Mouse (Mus musculus) intestine, postnatal 0 days (tissue): ENCODE results near the gene Cemip2. TPM values are rescaled to one million over a fixed set of nuclear protein-coding genes. Genes with fewer than 3 reads are reported as not detected.

Experiments
- ATAC-seq: fragments of 200-750 bp; cut with Nextera tagmentation; 2 replicates; pipeline ENCODE4 v1.8.0; 2017; ENCODE audit warnings: mild to moderate bottlenecking, moderate TSS enrichment, moderate library complexity
- H3K27ac ChIP-seq: fragments of 300-500 bp; sonication (generic); 2 replicates; pipeline ENCODE4 v1.5.1; 2014; ENCODE audit warnings: mild to moderate bottlenecking, low read depth, low read length, moderate library complexity
- H3K27me3 ChIP-seq: fragments of 300-500 bp; sonication (generic); replicated peaks from 2 replicates; pipeline ENCODE4 v1.6.1; 2014; ENCODE audit warnings: low read length, mixed read lengths; ENCODE audit not compliant: control insufficient read depth, insufficient read depth
- H3K36me3 ChIP-seq: fragments of 300-500 bp; sonication (generic); 2 replicates; pipeline ENCODE4 v1.6.1; 2014; ENCODE audit warnings: mild to moderate bottlenecking, moderate library complexity; ENCODE audit not compliant: control insufficient read depth, insufficient read depth
- H3K4me1 ChIP-seq: fragments of 300-500 bp; sonication (generic); replicated peaks from 2 replicates; pipeline ENCODE4 v1.6.1; 2014; ENCODE audit warnings: antibody characterized with exemption, low read length, mixed read lengths; ENCODE audit not compliant: control insufficient read depth, insufficient read depth
- H3K4me2 ChIP-seq: fragments of 300-500 bp; sonication (generic); replicated peaks from 2 replicates; pipeline ENCODE4 v1.6.1; 2014; ENCODE audit warnings: low read depth, mild to moderate bottlenecking, moderate library complexity
- H3K4me3 ChIP-seq: fragments of 300-500 bp; sonication (generic); 2 replicates; pipeline ENCODE4 v1.5.1; 2014; ENCODE audit warnings: low read depth, low read length
- H3K9ac ChIP-seq: fragments of 300-500 bp; sonication (generic); 2 replicates; pipeline ENCODE4 v1.6.1; 2014; ENCODE audit warnings: mild to moderate bottlenecking, low read depth, low read length
- H3K9me3 ChIP-seq: fragments of 300-500 bp; sonication (generic); 2 replicates; pipeline ENCODE4 v1.6.1; 2016; ENCODE audit warnings: mixed run types; ENCODE audit not compliant: control insufficient read depth
- CTCF ChIP-seq: sonication (generic); IDR thresholded peaks from 2 replicates; pipeline ENCODE4 v1.5.1; 2016; ENCODE audit warnings: low read depth, mild to moderate bottlenecking, control low read depth, antibody characterized with exemption, moderate library complexity
- WGBS: fragments of 180-500 bp; shearing (Covaris S2); extraction: QIAGEN DNeasy Blood & Tissue Kit; methylation state at CpG from one replicate; pipeline ENCODE4 v1.1.7; 2014; 5-methylcytosine and 5-hydroxymethylcytosine counted together
- polyA plus RNA-seq: library from polyadenylated mRNA; unstranded; fragments of >200 nt; fragmentation: Nextera tagmentation; extraction: Ambion mirVana; gene quantifications from 2 replicates; pipeline ENCODE4 v1.2.1, GENCODE M21; 2015

The Cemip2 gene
- polyA plus RNA-seq, 1 experiment from 2014 or later = 3.3 TPM

GRCm38 (mm10) chr19:21775629-21776028 is 2.5 kb upstream of the Cemip2 start:
- no peaks in the 10 kb centered on the region for H3K36me3 ChIP-seq
- H3K27me3 ChIP-seq = no peaks in the 10 kb centered on the region
- H3K27ac ChIP-seq = no peak overlapping the region
- H3K9me3 ChIP-seq = no peaks in the 10 kb centered on the region
- no peaks in the 10 kb centered on the region; the same call in 1 of the 2 replicates for H3K4me1 ChIP-seq
- no peak overlapping the region for H3K4me3 ChIP-seq
- WGBS = 87% methylated on average over 4 of the region's 4 CpGs
- TF ChIP-seq CTCF = no peak
- no peak for ATAC-seq
- H3K9ac ChIP-seq = no peak overlapping the region
- no peak overlapping the region for H3K4me2 ChIP-seq

- Histone ChIP-seq H3K4me3 (no peak overlapping the region), H3K27me3 (no peaks in the 10 kb centered on the region), H3K27ac (no peak overlapping the region; the same call in 1 of the 2 replicates), H3K9me3 (no peaks in the 10 kb centered on the region), H3K4me1 (no peaks in the 10 kb centered on the region; the same call in 1 of the 2 replicates), H3K4me2 (no peak overlapping the region), H3K36me3 (no peaks in the 10 kb centered on the region), H3K9ac (no peak overlapping the region)
- TF ChIP-seq CTCF = no peak
- 61% methylated on average over 3 of the region's 3 CpGs for WGBS
- no peak for ATAC-seq
Measured at GRCm38 (mm10) chr19:21776671-21777070, 1.5 kb upstream of the Cemip2 start.

GRCm38 (mm10) chr19:21777171-21777731 is 891 bp upstream of the Cemip2 start:
- no peaks in the 10 kb centered on the region; the same call in 1 of the 2 replicates for H3K4me1 ChIP-seq
- peak overlapping the region; percentile 12; the same call in 1 of the 2 replicates for H3K4me3 ChIP-seq
- 28% methylated on average over 20 of the region's 20 CpGs for WGBS
- H3K9me3 ChIP-seq = no peaks in the 10 kb centered on the region
- H3K27ac ChIP-seq = no peak overlapping the region
- TF ChIP-seq CTCF = peak; percentile 69
- peak overlapping the region; percentile 94 for H3K4me2 ChIP-seq
- ATAC-seq = no peak
- H3K27me3 ChIP-seq = no peaks in the 10 kb centered on the region
- H3K36me3 ChIP-seq = no peaks in the 10 kb centered on the region
- H3K9ac ChIP-seq = no peak overlapping the region

- no peaks in the 10 kb centered on the region for H3K36me3 ChIP-seq
- no peak overlapping the region for H3K27ac ChIP-seq
- H3K9ac ChIP-seq = peak overlapping the region; percentile 78
- H3K9me3 ChIP-seq = no peaks in the 10 kb centered on the region
- ATAC-seq = no peak
- WGBS = 3% methylated on average over 11 of the region's 11 CpGs
- peak overlapping the region; percentile 89 for H3K4me3 ChIP-seq
- TF ChIP-seq CTCF = no peak
- H3K27me3 ChIP-seq = no peaks in the 10 kb centered on the region
- no peaks in the 10 kb centered on the region; the same call in 1 of the 2 replicates for H3K4me1 ChIP-seq
- H3K4me2 ChIP-seq = peak overlapping the region; percentile 94
Measured at GRCm38 (mm10) chr19:21779106-21779505, 964 bp downstream of the Cemip2 start.

DNA sequence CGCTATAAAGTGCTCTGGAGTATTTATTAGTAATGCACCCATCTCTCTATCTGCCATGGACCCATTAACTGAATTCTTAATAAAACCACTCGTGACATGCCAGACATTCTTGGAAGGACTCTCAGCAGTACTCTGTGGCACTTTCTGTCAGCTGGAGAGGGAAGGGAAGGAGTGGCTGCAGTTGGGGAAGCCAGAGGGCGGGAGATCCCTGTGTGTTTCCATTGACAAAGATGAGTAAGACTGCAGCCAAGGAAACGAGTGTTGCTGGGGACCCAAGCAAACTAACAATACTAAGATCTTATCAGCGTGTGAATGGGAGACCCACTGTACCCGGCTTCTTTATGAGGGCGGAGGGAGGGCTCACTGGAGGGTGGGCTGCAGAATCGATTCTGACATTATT is 2.5 kb downstream of the Cemip2 start:
- Histone ChIP-seq H3K36me3 (no peaks in the 10 kb centered on the region), H3K4me2 (0 out of 2 replicates have a peak overlapping the region, but pooled peaks have one; percentile 30), H3K27me3 (no peaks in the 10 kb centered on the region), H3K4me1 (peaks cover 3% of the 10 kb centered on the region), H3K9ac (no peak overlapping the region), H3K27ac (no peak overlapping the region), H3K4me3 (no peak overlapping the region), H3K9me3 (no peaks in the 10 kb centered on the region)
- TF ChIP-seq CTCF = no peak
- ATAC-seq = no peak
- WGBS = 68% methylated on average over 8 of the region's 8 CpGs

- ATAC-seq = no peak
- Histone ChIP-seq H3K9me3 (no peaks in the 10 kb centered on the region), H3K4me2 (no peak overlapping the region), H3K4me1 (peaks cover 3% of the 10 kb centered on the region), H3K27ac (no peak overlapping the region), H3K9ac (no peak overlapping the region), H3K36me3 (no peaks in the 10 kb centered on the region), H3K4me3 (no peak overlapping the region), H3K27me3 (no peaks in the 10 kb centered on the region)
- TF ChIP-seq CTCF = no peak
- WGBS = 81% methylated on average over 7 of the region's 7 CpGs
Measured at GRCm38 (mm10) chr19:21781066-21781786, 3.1 kb downstream of the Cemip2 start.
